19 mouse cellular contexts compared by ENCODE assay signal in genomic region chr7:68151892-68152291, GRCm38 (mm10).
A peak's percentile ranks its signal among the peaks of the same experiment; 100 is the strongest.
DNase-seq lines count a peak whose midpoint lies in the region; ATAC-seq and TF ChIP-seq lines count a peak whose summit lies in the region.
"Had no signal": no experiment of that assay in that cellular context is flagged by ENCODE, and none has a peak within 500 bp of the region (broad histone marks: within the 10 kb centered on the region; RNA-seq: fewer than 3 reads in every experiment).

No protein-coding gene starts in this region.

- no peak for ATAC-seq in intestine, embryonic 14.5 days (replicated peaks; ENCODE audit: low FRiP score, low TSS enrichment, low read depth)
- no peak for ATAC-seq in intestine, postnatal 0 days
- ATAC-seq in stomach, embryonic 16.5 days (ENCODE audit: insufficient read depth, low FRiP score): no peak
- ATAC-seq: forebrain, embryonic 15.5 days; hindbrain, postnatal 0 days; liver, embryonic 12.5 days had no signal

- no peak overlapping the region for H3K9ac ChIP-seq in intestine, embryonic 14.5 days (ENCODE audit: low read length)
- no peak overlapping the region for H3K9ac ChIP-seq in intestine, postnatal 0 days (ENCODE audit: low read depth, low read length)
- H3K9ac ChIP-seq in stomach, embryonic 16.5 days (ENCODE audit: low read length): no peak overlapping the region
- H3K9ac ChIP-seq: forebrain, embryonic 15.5 days; liver, embryonic 12.5 days had no signal

- no peak overlapping the region for H3K4me3 ChIP-seq in heart, embryonic 10.5 days
- no peak overlapping the region for H3K4me3 ChIP-seq in intestine, embryonic 14.5 days (ENCODE audit: low read depth, low read length)
- H3K4me3 ChIP-seq in intestine, postnatal 0 days (ENCODE audit: low read depth, low read length): no peak overlapping the region
- no peak overlapping the region for H3K4me3 ChIP-seq in stomach, embryonic 16.5 days (replicated peaks; ENCODE audit: low read length)
- H3K4me3 ChIP-seq: erythroblast, embryonic 14.5 days; forebrain, embryonic 15.5 days; liver, embryonic 12.5 days had no signal

- peak overlapping the region; percentile 79; the same call in 1 of the 2 replicates for H3K27ac ChIP-seq in heart, embryonic 10.5 days
- peak overlapping the region; percentile 80; the same call in 1 of the 2 replicates for H3K27ac ChIP-seq in intestine, embryonic 14.5 days (ENCODE audit: low read depth)
- H3K27ac ChIP-seq in intestine, postnatal 0 days (ENCODE audit: low read depth, low read length): no peak overlapping the region
- H3K27ac ChIP-seq in stomach, embryonic 16.5 days (ENCODE audit: low read length): peak overlapping the region; percentile 76
- H3K27ac ChIP-seq: forebrain, embryonic 15.5 days; hindbrain, postnatal 0 days; liver, embryonic 12.5 days had no signal

- 29% methylated on average over 5 of the region's 5 CpGs for WGBS in heart, embryonic 10.5 days
- 28% methylated on average over 5 of the region's 5 CpGs for WGBS in intestine, embryonic 14.5 days
- 35% methylated on average over 5 of the region's 5 CpGs for WGBS in intestine, postnatal 0 days
- WGBS in stomach, embryonic 16.5 days: 23% methylated on average over 5 of the region's 5 CpGs

- H3K4me1 ChIP-seq in heart, embryonic 10.5 days: peaks cover 88% of the 10 kb centered on the region
- peaks cover 24% of the 10 kb centered on the region; the same call in 1 of the 2 replicates for H3K4me1 ChIP-seq in intestine, embryonic 14.5 days (replicated peaks; ENCODE audit: control insufficient read depth, insufficient read depth, low read length)
- no peaks in the 10 kb centered on the region; the same call in 1 of the 2 replicates for H3K4me1 ChIP-seq in intestine, postnatal 0 days (replicated peaks; ENCODE audit: control insufficient read depth, insufficient read depth, low read length)
- peaks cover 15% of the 10 kb centered on the region for H3K4me1 ChIP-seq in stomach, embryonic 16.5 days (ENCODE audit: control insufficient read depth, insufficient read depth, low read length)

- no peak overlapping the region for H3K4me2 ChIP-seq in intestine, embryonic 14.5 days (ENCODE audit: low read length)
- no peak overlapping the region for H3K4me2 ChIP-seq in intestine, postnatal 0 days (replicated peaks; ENCODE audit: low read depth)
- H3K4me2 ChIP-seq in stomach, embryonic 16.5 days (ENCODE audit: low read depth, low read length): no peak overlapping the region
- H3K4me2 ChIP-seq: forebrain, embryonic 15.5 days; liver, embryonic 12.5 days had no signal

- no peak for TF ChIP-seq CTCF in intestine, postnatal 0 days (IDR thresholded peaks at IDR 0.05; ENCODE audit: low read depth)

- DNase-seq in heart, embryonic 10.5 days (ENCODE audit: low spot score): no peak
- no peak for DNase-seq in heart, adult 18-20 months
- no peak for DNase-seq in intestine, embryonic 14.5 days (ENCODE audit: low spot score)
- peak; percentile 37 for DNase-seq in thymus, postnatal 0 days (ENCODE audit: low spot score)
- DNase-seq in thymus, adult 18-20 months: no peak
- no peak for DNase-seq in right cerebral cortex, adult 2 months (ENCODE audit: low spot score in 2 of 2)
- DNase-seq: adrenal gland, postnatal 25 days; cerebellum, adult 8-10 months; heart, postnatal 10 days; layer of hippocampus, postnatal 36 days; lung, postnatal 10 days; right cerebral cortex, adult 18-20 months; thymus, postnatal 25 days had no signal

- H3K36me3 ChIP-seq in heart, embryonic 10.5 days: no peaks in the 10 kb centered on the region
- H3K36me3 ChIP-seq in intestine, embryonic 14.5 days (ENCODE audit: control insufficient read depth, insufficient read depth, low read length): no peaks in the 10 kb centered on the region
- H3K36me3 ChIP-seq in intestine, postnatal 0 days (ENCODE audit: control insufficient read depth, insufficient read depth): no peaks in the 10 kb centered on the region
- H3K36me3 ChIP-seq in stomach, embryonic 16.5 days (ENCODE audit: control insufficient read depth, insufficient read depth, low read length): no peaks in the 10 kb centered on the region
- H3K36me3 ChIP-seq: forebrain, embryonic 15.5 days; liver, embryonic 12.5 days had no signal

- no peaks in the 10 kb centered on the region for H3K27me3 ChIP-seq in heart, embryonic 10.5 days (ENCODE audit: insufficient read depth, poor library complexity, severe bottlenecking)
- no peaks in the 10 kb centered on the region for H3K27me3 ChIP-seq in intestine, embryonic 14.5 days (replicated peaks; ENCODE audit: control insufficient read depth, insufficient read depth, low read length)
- H3K27me3 ChIP-seq in intestine, postnatal 0 days (replicated peaks; ENCODE audit: control insufficient read depth, insufficient read depth, low read length): no peaks in the 10 kb centered on the region
- no peaks in the 10 kb centered on the region for H3K27me3 ChIP-seq in stomach, embryonic 16.5 days (ENCODE audit: control insufficient read depth, insufficient read depth, low read length)
- H3K27me3 ChIP-seq: forebrain, embryonic 15.5 days; liver, embryonic 12.5 days had no signal

- no peaks in the 10 kb centered on the region for H3K9me3 ChIP-seq in heart, embryonic 10.5 days
- no peaks in the 10 kb centered on the region for H3K9me3 ChIP-seq in intestine, embryonic 14.5 days (ENCODE audit: control insufficient read depth, low read length)
- H3K9me3 ChIP-seq in intestine, postnatal 0 days (ENCODE audit: control insufficient read depth): no peaks in the 10 kb centered on the region
- H3K9me3 ChIP-seq in stomach, embryonic 16.5 days (replicated peaks; ENCODE audit: control insufficient read depth, low read length): no peaks in the 10 kb centered on the region
- H3K9me3 ChIP-seq: forebrain, embryonic 15.5 days; liver, embryonic 12.5 days had no signal
